Mouse (Mus musculus) cerebellum, adult (tissue): Measurements from ENCODE around the gene Unc5c.

Source experiments
- ATAC-seq: cut with Nextera tagmentation; 2 replicates; pipeline ENCODE4 v1.9.2; 2017; ENCODE audit warnings: mild to moderate bottlenecking, moderate library complexity, mixed read lengths; ENCODE audit not compliant: insufficient number of reproducible peaks, low FRiP score, low TSS enrichment

Gene Unc5c

GRCm38 (mm10) chr3:141465104-141465705 lies at the start of gene Unc5c:
Gene Unc5c (plus strand): TSS chr3:141465216.
- peak; percentile 83 for ATAC-seq

- no peak for ATAC-seq
Observed at GRCm38 (mm10) chr3:141457475-141457874, 7.5 kb upstream of the Unc5c start.

DNA sequence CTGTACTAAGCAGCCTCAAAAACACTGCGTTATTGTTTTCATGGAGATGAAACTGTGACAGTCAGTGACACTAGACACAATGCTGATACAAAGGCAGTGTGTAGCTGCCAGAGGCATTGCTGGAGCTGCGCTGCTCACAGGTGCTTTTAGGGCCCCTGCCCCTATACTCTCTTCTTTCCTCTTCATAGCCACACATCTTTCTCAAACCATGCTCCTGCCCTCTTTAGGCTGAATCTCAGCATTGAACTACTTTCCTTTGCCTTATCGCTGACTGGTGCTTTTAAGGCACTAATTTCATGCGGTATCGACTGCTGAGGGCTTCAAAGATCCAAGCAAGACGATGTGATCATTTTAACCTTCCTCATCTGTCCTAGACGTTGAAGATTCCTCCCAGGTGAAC lies 2.5 kb upstream of the Unc5c start:
- ATAC-seq, result no peak

DNA sequence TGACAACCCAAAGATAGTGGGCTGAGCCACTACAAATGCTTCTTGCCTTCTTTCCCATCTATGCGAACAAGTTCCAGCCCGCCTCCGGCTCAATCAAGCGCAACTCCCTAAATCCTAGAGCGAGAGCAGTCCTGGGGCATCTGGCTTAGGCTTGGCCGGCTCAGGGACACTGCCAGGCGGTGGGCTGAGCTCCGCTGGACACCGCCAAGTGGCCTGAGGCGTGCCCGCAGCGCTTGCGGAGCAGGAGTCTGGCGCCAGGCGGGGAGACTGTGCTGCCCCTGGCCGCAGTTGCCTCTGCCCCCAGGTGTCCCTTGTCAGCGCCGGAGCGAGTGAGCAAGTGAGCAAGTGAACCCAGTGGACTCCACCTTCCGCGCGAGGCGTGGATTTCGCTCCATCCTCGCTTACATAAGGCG lies 319 bp upstream of the Unc5c start:
- ATAC-seq, result peak; percentile 64

- peak; percentile 21 for ATAC-seq
Observed at GRCm38 (mm10) chr3:141466061-141466460, 1.0 kb downstream of the Unc5c start.

DNA sequence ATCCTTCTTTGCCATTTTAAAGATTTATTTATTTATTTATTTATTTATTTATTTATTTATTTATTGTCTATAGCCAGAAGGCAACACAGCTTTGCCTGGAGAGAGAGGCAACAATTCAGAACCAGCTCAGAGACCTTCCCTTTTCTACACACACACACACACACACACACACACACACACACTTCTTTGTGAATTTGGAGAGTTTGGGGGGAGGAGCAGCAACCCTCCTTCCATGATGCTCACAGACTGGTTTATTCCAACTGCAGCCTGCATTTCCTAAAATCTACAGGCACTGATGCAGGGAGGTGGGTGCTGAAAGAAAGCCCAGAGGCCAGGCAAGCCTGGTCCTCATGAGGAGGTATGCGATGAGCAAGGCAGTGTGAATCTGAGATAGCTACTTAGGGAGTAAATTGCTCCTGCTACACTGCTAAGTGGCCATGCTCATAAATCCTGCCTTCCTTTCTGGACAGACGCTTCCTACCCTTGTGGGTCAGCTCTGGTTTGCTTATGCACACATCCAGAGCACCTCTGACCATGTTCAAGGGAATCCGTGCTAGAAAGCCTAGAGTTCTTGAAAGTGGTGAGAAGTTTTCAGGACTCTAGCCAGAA lies 1.8 kb downstream of the Unc5c start:
- ATAC-seq, result no peak

- ATAC-seq, result no peak
Observed at GRCm38 (mm10) chr3:141469338-141469737, 4.3 kb downstream of the Unc5c start.

DNA sequence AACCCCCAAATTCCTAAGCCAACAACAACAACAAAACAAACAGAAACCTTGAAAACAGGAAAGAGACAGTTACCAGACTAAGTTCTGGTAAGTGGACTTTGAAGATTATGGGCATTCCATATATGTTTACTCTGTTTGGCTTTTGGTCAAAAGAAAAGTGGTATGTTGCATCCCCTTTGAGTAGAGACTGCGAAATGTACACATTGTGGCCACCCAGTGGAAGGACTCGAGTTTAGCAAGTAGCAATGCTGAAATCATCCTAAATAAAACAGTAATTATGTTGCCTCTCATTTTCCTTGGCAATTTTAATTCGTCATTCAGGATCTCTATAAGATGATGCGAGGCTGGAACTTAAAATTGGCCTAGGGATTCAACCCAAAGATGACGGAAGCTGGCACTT lies 8.2 kb downstream of the Unc5c start:
- ATAC-seq, result no peak

DNA sequence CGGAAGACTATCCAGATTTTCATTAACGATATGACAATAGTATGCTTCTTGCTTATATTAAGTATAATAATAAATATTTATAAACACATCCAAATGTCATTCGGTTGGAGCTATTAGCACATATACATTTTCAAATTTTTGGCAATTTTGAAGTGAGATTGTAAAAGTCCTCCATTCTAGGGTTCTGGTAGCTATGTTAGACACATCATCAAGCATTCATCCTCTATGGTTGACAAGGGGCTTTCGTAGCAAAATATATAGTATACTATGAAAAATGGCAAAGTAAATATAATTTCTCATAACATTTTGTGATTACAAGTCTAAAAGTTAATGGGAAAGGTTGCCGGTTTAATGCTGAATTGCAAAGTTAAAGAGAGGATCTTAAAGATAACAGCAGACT lies 10.4 kb downstream of the Unc5c start:
- no peak for ATAC-seq

DNA sequence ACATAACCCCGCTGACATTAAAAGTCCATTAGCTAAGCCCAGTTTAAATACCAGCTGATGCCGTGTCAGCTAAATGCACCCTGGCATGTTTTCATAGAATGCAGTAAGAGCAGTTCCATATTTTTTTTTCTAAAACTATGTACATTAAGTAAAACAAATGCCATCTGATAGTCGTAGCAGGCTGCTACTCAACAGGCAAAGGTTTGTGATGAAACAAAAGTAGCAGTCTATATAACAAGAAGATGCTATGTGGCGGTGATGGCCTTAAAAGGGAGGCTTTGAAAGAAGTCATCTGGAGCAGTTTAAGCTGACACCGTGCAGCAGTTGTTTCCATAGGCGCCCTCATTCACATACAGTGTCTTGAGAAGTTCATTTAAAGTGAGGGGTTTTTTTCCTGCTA lies 10.9 kb downstream of the Unc5c start:
- no peak for ATAC-seq

DNA sequence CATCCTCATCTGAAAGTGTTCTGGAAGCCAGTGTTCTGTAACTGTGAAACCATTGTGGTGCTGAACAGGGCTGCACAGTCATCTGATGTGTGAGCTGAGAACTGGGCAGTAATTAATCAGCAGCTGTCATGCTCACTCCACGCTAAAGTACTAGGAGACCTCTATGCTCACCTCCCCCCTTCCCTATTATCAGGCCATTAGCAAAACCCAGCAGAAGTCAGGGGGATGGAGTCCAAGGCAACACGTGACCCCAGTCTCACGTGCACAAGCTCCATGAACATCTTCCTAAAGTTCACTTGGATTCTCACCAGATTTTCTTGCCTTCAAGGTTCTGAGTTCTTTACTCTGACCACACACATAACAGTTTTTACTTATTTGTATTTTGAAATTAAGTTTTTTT lies 11.7 kb downstream of the Unc5c start:
- peak; percentile 60; the same call in 1 of the 2 replicates for ATAC-seq

- ATAC-seq, result peak; percentile 74
Observed at GRCm38 (mm10) chr3:141482465-141482864, 17.4 kb downstream of the Unc5c start.

- no peak for ATAC-seq
Observed at GRCm38 (mm10) chr3:141483665-141484431, 18.8 kb downstream of the Unc5c start.

DNA sequence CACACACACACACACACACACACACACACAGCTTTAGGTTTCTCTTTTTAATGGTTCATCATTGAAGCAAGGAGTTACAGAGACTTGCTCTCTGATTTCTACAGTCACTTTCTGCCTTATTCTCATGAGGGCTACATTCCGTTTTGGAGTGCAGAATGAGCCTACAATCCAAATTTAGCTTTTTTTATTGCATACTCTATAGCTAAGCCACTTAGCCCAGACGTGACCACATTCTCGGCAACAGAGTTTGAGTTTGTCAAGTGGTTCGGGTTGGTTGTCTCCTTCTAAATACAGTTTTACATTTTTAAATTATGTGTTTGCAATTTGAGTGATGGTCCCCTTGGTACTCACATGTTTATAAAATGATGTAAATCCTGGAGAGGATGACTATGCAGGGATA lies 20.2 kb downstream of the Unc5c start:
- ATAC-seq, result no peak

GRCm38 (mm10) chr3:141490647-141491046 lies 25.6 kb downstream of the Unc5c start:
- ATAC-seq, result no peak

- ATAC-seq, result peak; percentile 49; the same call in 1 of the 2 replicates
Observed at GRCm38 (mm10) chr3:141491272-141491950, 26.4 kb downstream of the Unc5c start.

- ATAC-seq, result no peak
Observed at GRCm38 (mm10) chr3:141491951-141492310, 26.9 kb downstream of the Unc5c start.

- no peak for ATAC-seq
Observed at GRCm38 (mm10) chr3:141493000-141493399, 28.0 kb downstream of the Unc5c start.

DNA sequence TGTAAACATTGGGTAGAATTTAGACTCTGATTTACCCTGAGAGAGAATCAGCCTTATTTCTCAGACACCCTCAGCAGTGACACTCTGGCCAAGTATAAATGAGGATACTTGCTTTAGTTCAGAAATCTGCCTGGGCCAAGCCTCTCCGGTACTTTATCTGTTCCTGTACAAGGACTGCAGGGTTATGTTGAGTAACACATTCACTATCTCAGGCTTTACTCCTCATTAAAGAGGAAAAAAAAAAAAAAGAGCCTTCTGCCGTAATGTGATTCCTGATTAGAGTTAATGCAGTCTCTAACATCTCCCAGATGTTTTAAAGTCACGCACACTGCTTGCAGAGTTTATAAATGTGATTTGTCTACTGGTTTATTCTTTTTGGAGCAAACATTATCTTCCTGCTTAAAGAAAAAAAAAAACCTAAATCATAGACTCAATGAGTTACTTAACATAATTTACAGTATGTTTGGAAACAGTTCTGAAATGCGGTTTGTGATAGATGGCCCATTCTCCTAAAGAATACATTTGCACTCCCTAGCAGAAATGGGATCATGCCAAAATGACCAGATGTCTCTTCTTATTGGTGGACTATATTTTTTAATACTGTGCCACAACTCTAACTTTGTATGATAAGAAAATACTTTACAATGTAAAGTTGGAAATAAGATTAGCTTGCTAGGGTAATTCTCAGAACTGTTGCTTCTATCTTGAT lies 33.5 kb downstream of the Unc5c start:
- ATAC-seq, result no peak

DNA sequence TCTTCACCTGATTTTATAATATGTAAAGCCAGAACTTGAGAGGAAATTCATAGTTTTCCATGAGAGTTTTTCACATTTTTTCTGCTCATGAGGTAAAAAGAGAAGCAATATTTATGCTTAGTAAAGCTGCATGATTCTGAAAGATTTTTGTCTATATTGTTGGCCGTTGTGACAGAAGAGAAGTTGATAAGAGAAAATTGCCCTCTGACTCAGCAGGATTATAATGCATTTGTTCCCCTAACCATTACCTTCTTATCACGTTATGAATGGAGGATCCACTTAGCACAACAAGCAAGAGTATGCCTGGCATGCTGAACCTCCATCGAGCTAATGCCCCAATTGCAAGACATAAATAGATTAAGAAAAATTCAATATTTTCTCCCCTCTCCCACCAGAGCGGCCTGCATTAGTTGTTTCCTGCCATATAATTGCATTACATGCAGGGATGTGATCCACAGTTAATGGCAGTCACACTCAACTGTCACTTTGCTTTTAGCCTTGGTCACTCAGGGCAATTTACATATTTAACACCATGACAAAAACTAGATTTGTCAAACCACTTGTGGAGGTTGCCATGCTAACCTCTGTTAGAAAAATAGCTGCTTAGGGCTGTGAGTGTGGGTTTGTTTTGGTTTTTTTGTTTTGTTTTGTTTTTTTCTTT lies 37.0 kb downstream of the Unc5c start:
- ATAC-seq, result no peak
